Mouse (Mus musculus): ENCODE data around the gene Ubac2. TPM values are rescaled to one million over a fixed set of nuclear protein-coding genes. Genes with fewer than 3 reads are reported as not detected.

The Ubac2 gene
- total RNA-seq, 2 experiments from 2014 or later: 25.9 to 27.4 TPM

- no peak for DNase-seq (ENCODE audit: low spot score)
- intact Hi-C loops (cut with DNase I): no loop called here
Observed at GRCm38 (mm10) chr14:121961496-121962127, 83.2 kb downstream of the Ubac2 start.

GRCm38 (mm10) chr14:121962128-121962890 is 83.9 kb downstream of the Ubac2 start:
- DNase-seq (ENCODE audit: low spot score): no peak
- intact Hi-C loops (cut with DNase I): no loop called here

DNA sequence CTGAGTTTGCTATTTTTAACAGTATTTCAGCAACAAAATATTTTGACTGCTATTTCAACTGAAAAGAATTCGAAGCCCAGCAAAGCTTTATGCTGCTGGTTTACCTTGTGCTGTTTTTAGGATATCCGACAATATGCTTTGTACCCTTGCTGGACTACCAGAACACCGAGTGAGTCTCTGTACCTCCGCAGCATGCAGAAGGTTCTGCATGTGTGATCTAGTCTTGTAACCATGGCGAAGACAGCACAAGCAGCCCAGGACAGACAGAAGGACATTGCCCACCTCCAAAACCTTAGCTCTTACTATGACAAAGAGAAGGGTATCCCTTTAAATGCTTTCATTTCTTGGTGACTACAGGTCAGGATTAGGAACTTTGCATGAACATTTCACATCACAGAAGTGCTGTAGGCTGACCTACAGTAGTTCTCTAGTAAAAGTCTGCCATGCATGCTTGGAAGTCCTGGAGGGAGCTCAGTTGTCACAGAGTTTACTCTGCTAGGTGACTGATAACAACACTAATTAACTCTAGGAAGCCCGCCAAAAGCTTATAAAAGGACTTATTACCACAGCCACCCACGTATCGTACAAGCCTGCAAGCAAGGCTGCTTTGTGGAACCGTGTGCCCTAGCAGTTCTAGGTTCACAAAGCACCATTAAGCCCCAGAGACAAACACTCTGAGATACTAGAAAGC is 85.0 kb downstream of the Ubac2 start:
- no peak for DNase-seq (ENCODE audit: low spot score)
- intact Hi-C loops (cut with DNase I): no loop called here

DNA sequence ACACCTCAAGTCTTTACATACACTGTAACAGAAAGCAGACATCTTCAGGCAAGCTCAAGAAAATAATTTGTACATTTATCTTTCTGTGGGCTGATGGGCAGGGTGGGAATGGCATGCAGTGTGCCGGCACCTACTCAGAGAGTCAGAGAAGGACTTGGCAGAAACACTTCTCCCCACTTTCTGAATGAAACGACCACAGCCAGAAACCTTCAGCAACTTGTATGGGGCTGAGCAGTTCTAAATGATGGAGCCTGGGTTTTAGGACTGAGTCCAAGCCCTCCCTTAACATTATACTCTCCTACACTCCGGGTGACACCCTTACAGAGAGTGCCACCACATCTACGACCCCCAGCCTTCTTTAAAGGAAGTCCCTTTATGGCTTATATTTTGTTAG is 85.5 kb downstream of the Ubac2 start:
- no peak for DNase-seq (ENCODE audit: low spot score)
- intact Hi-C loops (cut with DNase I): no loop called here

DNA sequence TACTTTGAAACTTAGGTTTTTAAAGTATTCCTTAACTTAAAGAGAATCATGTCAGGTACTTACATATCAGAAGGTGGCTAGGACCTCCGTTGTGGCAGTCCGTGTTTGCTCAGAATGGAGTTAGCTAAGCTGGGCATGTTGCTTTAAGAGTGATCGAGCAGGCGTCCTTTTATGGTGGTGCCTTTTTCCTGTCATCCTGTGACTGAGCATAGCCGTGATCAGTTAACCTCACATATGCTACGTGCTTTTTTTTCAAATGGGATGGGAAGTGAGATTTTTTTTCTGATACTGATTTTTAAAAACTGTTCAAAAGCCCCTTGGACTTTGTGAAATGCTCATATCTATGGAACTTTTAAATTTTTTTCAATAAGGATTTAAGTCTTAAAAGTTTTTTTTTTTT is 86.6 kb downstream of the Ubac2 start, which contains the start of gene Gpr183:
Gpr183 (minus strand) TSS at position 206 of the 400 bp plus-strand sequence.
- intact Hi-C loops (cut with DNase I): no loop called here
- DNase-seq (ENCODE audit: low spot score): no peak

- DNase-seq (ENCODE audit: low spot score): no peak
- intact Hi-C loops (cut with DNase I): no loop called here
Observed at GRCm38 (mm10) chr14:121965461-121965860, 87.0 kb downstream of the Ubac2 start.

GRCm38 (mm10) chr14:121967095-121967494 is 88.7 kb downstream of the Ubac2 start:
- intact Hi-C loops (cut with DNase I): no loop called here

GRCm38 (mm10) chr14:121970402-121970801 is 92.0 kb downstream of the Ubac2 start:
- intact Hi-C loops (cut with DNase I): no loop called here
- DNase-seq (ENCODE audit: low spot score): no peak

More at GRCm38 (mm10) chr14:121967095-121967494, 88.7 kb downstream of the Ubac2 start:
- no peak for DNase-seq (ENCODE audit: low spot score)

DNA sequence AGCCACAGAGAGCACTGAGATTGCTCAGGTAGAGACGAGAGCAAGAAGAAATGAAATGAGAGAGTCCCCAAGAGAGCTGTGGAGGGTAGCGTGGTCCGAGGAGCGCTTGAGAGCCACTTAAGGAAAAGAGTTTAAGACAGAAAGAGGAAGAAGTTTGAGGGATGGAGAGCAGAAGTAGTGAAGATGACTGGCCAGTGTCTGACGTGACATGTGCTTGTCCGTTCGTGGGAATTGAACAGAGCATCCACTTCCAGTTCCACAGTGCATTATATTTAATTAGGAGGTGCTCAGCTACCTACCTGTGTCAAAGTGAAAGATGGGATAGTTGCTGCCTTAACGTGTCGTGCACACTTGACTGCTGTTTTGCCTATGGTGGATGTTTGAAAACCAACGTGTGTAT is 94.7 kb downstream of the Ubac2 start:
- intact Hi-C loops (cut with DNase I): no loop called here

GRCm38 (mm10) chr14:121981531-121981930 is 103.1 kb downstream of the Ubac2 start:
- intact Hi-C loops (cut with DNase I): no loop called here
- no peak for DNase-seq (ENCODE audit: low spot score)

More for the DNA sequence above, 94.7 kb downstream of the Ubac2 start:
- no peak for DNase-seq (ENCODE audit: low spot score)

DNA sequence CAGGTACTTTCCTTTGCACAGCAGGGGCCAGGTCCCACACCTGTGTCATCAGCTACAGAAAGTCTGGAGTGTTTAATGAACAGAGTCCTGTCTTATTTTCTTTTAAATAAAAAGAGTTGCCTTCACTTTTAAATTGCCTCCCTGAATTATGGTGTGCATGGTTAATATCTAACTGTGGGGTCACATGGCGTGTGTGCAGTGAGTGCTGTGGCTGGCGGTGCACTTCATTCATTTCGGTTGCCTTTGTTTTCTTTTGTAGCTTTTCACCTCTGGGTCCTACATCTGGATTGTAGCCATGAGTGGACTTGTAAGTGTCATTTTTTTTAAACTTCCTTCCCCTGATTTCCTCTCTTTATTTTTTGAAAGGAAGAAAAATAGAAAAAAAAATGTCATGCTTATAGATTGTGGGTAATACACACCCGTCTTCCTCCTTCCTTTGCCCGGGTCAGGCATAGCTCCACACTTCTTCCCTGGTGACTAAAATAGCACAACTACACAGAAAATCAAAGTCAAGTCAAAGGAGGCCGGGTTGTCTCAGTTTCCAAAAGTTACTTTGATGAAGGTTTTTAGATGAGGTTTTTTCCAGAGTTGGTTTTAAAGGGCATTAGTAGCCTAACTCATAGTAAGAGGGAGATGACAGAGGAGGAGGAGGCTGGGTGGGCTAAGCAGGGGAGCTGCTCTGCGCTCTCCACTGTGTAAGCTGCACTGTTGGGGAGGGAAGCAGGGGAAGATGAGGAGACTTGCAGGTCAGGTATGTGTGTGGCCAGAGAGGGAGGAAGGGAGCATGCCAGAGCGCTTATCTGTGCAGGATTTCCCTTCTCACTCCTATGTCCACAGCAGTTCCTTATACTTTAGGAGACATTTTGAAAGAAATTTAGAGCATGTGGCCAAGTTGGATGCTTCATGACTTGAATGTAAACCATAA is 104.9 kb downstream of the Ubac2 start:
- DNase-seq (ENCODE audit: low spot score): no peak
- intact Hi-C loops (cut with DNase I): no loop called here

DNA sequence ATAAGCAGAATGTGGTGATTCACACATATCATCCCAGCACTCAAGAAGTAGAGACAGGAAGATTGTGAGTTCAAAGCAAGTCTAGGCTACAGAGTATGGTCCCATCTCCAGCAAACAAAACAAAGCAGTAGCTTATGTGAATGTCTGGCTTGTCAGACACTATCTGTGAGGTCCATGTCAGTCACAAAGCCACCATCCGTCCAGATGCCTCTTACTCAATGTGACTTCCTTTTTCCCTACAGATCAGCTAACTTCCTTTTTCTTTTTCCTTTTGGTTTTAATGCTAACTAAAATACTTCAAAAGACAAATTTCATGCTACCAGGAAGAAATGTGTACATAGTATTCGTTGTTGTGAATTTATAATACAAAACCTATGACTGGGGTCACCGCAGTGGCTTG is 107.1 kb downstream of the Ubac2 start:
- intact Hi-C loops (cut with DNase I): loop anchor here (5.0 kb wide), 1 partner anchor 53 kb away; no protein-coding TSS in a partner anchor
- DNase-seq (ENCODE audit: low spot score): no peak

- intact Hi-C loops (cut with DNase I): loop anchor here (1.0 to 5.0 kb wide), 2 partner anchors 23 to 54 kb away; no protein-coding TSS in a partner anchor
- no peak for DNase-seq (ENCODE audit: low spot score)
Observed at GRCm38 (mm10) chr14:121986028-121986427, 107.6 kb downstream of the Ubac2 start.

DNA sequence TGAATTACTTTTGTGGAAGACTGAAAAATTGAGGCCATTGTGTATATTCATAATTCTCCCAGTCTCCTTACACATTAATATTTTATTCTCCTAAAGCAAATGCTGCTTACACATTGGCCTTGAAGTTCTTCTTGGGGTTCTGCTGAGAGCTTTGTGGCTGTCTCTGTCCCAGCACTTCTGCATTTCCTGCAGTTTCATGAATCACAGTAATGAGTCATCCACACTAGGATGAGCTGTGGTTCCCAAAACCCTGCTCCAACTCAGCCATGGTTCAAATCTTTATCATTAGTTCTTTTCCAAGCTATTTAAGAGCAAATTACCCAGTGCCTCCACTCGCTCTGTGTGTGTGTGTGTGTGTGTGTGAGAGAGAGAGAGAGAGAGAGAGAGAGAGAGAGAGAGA is 108.9 kb downstream of the Ubac2 start:
- DNase-seq (ENCODE audit: low spot score): no peak

DNA sequence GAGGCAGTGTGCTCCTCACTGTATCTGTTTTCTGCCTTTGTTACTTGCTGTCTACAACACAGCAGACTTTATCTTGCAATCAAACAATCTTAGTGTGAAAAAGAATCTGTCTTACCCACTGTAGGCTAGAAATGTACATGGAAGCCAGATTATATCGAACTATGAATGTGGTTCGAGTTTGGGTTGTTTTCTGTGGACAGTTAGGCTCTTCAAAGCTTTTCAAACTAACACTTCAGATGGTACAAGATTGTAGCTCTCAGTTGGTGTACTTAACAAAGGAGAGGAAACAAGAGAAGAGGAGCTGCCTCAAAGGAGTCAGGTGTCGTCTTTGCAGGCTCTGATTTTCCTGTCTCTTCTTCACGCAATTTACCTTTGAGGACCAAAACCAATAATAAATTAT is 109.3 kb downstream of the Ubac2 start:
- DNase-seq (ENCODE audit: low spot score): no peak
- intact Hi-C loops (cut with DNase I): loop anchor here (5.0 kb wide), 1 partner anchor 55 kb away; no protein-coding TSS in a partner anchor

More for the DNA sequence above, 108.9 kb downstream of the Ubac2 start:
- intact Hi-C loops (cut with DNase I): loop anchor here (5.0 kb wide), 1 partner anchor 55 kb away; no protein-coding TSS in a partner anchor

- intact Hi-C loops (cut with DNase I): loop anchor here (5.0 kb wide), 1 partner anchor 57 kb away; no protein-coding TSS in a partner anchor
- no peak for DNase-seq (ENCODE audit: low spot score)
Observed at GRCm38 (mm10) chr14:121989331-121989730, 110.9 kb downstream of the Ubac2 start.

GRCm38 (mm10) chr14:121989869-121990268 is 111.4 kb downstream of the Ubac2 start:
- DNase-seq (ENCODE audit: low spot score): no peak
- intact Hi-C loops (cut with DNase I): loop anchor here (5.0 kb wide), 1 partner anchor 58 kb away; no protein-coding TSS in a partner anchor

DNA sequence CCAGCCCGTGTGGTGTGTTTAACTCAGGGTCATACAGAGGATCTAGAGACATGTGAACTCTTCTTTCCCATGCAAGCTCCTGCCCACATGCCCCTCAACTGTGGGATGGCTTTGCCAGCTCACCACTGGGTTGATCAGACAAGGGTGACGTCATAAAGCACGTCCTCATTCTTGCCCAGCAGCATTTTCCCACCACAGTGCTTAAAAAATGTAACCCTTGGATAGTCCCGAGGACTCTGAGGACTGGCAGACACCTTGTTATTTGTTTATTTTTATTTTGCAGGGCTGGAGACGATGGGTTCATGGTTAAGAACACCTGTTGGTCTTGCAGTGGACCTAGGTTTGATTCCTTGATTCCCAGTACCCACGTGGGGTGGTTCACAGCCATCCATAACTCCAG is 112.5 kb downstream of the Ubac2 start:
- DNase-seq (ENCODE audit: low spot score): no peak
- intact Hi-C loops (cut with DNase I): no loop called here

DNA sequence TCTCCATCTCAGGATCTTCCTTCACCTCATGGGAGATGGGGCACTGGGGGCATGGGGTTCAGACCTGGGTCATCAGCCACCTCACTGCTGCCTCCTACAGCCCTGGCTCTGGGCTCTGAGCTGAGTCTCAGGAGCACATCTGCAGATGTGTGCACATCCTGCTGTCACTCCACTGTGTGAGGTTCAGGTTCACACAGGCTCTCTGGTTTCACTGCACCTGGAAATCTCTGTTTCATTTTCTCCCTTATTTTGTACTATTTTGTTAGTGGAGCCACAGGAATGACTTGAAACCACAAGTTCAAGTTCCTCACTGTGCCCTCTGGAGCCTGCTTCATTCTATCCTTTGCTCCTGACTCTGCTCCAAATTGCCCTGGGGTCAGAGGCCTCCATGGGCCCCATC is 113.5 kb downstream of the Ubac2 start:
- DNase-seq (ENCODE audit: low spot score): no peak
- intact Hi-C loops (cut with DNase I): no loop called here
